Mouse (Mus musculus) lung, postnatal 0 days (tissue): ENCODE measurements around the gene Gm10837.

Experiments used
- CTCF ChIP-seq: IDR thresholded peaks from 2 replicates; pipeline ENCODE4 v1.5.1; 2016; ENCODE audit warnings: antibody characterized with exemption, mild to moderate bottlenecking
- EP300 ChIP-seq: IDR thresholded peaks from 2 replicates; pipeline ENCODE4 v1.6.1; 2016; ENCODE audit warnings: antibody characterized with exemption, mild to moderate bottlenecking, control low read depth

DNA sequence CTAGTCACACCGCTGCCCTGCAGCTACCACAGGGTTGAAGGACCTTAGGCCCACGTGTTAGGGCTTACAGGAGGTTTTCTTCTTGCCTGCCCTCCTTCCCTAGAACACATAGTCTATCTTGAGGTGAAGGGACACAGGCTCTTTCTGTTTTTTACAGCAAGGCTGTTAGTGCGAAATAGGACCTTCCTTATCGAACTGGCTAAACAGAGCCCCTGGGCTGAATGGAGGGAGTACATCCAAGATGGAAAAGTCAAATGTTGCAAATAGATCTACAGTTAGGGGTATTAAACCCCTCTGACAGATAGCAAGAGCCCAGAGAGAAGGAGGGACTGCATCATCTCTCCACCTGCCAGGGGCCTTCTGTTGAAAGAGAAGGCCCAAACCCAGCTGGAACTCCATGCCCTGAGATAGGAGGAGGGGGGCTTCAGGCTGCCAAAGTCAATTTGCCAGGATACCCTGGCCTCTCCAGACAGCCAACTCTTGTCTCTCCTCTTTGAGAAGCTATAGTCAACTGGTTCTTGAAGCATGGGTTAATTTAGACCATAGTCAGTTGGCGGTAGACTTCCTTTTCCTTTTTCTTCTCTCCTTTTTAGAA, 38.7 kb upstream of the Gm10837 start:
- TF ChIP-seq CTCF (no peak), EP300 (no peak)
